Mouse (Mus musculus): ENCODE results near the gene Lce1a1.

Gene Lce1a1

DNA sequence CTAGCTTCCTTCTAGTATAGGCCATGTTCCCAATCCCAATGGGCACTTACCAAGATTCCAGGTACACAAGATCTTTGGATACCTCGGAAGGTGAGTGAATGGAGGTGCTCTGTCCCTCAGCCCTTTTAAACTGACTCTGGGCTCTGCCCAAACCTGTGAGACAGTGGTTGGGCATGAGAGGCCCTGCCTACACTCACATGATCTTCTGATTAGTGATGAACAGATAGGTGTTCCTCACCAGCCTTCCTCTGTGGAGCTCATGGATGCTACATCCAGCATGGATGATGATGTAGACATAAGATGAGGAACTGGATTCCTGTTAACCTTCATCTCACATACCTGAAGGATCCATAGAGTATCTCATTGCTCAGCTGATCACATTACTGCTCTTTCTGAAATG lies at the start of gene Lce1a1:
Gene Lce1a1, minus strand, starts transcription at position 101 of the 400 bp plus-strand sequence.
- no peak for DNase-seq (ENCODE audit: low spot score in 2 of 2)

DNA sequence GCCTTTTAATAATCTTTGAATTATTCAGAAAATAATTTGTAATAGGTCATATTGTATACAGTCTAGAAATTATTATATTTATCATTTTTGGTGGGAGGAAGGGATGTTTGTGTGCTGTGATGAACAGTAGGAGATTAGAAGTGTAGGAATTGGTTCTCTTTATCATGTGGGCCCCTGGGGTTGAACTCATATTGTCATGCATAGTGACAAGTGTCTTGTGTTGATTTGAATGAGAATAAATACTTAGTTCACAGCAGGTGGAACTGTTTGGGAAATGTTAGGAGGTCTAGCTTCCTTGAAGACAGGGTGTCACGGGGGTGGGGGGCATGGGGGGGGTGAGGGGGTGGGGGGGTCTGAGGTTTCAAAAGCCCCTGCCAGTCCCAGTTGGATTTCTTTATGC lies 46.5 kb upstream of the Lce1a1 start:
- no peak for DNase-seq (ENCODE audit: low spot score in 2 of 2)

DNA sequence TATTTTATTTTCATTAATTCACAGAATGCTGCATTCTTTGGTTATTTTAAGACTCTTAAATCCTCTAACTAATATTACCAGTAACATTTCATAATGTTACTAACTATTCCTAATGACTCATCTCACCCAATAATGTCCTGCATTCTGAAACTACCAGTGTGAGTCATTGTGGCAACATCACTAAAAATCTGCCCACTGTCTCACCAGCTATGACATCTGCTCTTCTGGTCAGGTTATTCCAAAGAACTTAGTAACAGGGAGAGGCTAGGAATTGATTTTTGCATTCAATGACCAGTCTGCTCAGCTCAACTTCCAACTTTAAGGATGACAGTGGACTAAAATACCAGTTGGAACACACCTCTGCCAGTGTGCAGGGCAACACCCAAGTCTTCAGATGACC lies 43.6 kb upstream of the Lce1a1 start:
- DNase-seq (ENCODE audit: low spot score in 2 of 2), result no peak

DNA sequence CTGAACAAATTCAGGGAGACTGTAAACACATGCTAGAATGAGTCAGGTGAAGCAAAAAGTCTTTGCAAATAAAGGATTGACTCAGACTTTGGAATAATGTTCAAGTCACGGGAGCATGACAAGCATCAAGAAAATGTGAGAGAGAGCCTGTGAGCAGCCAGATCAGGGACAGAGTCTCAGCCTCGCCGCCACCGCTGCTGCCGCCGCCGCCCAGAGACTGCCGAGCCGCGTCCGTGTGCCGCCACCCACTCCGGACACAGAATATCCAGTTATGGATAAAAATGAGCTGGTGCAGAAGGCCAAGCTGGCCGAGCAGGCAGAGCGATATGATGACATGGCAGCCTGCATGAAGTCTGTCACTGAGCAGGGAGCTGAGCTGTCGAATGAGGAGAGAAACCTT lies 41.0 kb upstream of the Lce1a1 start:
- peak in 1 of 2 experiments; percentile 4 for DNase-seq (ENCODE audit: low spot score in 2 of 2)

DNA sequence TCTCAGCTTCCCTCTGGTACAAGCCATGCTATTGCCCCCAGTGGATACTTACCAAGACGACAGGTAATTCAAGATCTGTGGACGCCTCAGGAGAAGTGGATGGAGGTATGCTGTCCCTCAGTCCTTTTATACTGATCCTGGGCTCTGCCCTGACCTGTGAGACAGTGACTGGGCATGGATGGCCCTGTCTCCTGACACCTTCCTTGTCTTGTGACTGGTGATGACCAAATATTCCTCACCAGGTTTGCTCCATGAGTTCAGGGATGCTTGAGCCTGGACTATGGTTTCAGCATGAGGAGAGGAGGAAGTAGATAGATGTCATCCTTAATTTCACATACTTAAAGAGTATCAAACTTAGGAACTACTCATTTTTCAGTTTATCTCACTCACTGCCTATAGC lies 39.0 kb upstream of the Lce1a1 start, which contains the start of gene Lce1d:
Gene Lce1d, minus strand, starts transcription at position 101 of the 400 bp plus-strand sequence.
- DNase-seq (ENCODE audit: low spot score in 2 of 2), result no peak

DNA sequence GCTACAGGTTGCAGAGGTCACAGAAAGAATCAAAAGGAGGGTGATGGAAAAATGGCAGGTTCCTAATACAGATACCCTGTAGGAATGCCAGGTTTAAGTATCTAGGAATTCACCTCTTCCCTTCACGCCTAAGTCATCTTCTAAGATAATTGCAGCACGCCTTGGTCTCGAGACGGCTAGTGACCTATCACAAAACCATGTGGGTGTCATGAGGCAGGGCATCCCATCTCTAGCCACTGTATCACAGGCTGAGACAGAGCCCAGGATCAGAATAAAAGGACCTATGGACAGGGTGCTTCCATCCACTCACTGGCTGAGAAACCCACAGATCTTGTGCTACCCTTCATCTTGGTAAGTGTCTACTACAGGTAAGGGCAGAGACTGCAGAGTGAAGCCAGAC lies 30.8 kb upstream of the Lce1a1 start, which contains the start of gene Lce1c:
Gene Lce1c, plus strand, starts transcription at position 301 of the 400 bp plus-strand sequence.
- DNase-seq (ENCODE audit: low spot score in 2 of 2), result no peak

DNA sequence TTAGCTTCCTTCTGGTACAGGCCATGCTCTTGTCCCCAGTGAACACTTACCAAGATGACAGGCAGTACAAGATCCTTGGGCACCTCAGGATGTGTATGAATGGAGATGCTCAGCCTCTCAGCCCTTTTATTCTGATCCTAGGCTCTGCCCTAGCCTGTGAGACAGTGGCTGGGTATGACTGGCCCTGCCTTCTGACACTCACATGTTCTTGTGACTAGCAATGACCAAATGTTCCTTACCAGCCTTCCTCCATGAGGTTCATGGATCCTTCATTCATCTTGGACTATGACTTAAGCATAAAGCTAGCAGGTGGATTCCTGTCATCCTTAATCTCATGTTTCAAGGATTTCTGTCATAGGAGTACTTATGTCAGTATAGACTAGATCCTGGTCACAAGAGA lies 22.1 kb upstream of the Lce1a1 start, which contains the start of gene Lce1a2:
Gene Lce1a2, minus strand, starts transcription at position 101 of the 400 bp plus-strand sequence.
- DNase-seq (ENCODE audit: low spot score in 2 of 2), result no peak

DNA sequence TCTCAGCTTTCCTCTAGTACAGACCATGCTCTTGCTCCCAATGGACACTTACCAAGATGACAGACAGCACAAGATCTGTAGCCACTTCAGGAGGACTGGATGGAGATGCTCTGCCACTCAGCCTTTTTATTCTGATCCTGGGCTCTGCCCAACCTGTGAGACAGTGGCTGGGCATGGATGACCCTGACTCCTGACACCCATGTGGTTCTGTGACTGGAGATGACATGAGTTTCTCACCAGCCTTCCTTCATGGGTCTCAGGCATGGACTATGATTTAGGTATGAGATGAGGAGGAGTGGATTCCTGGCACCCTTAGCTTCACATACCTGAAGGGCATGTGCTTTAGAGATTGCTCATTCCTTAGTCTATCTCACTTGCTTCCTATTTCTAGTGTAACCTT lies 8.7 kb upstream of the Lce1a1 start, which contains the start of gene Lce1b:
Gene Lce1b, minus strand, starts transcription at position 101 of the 400 bp plus-strand sequence.
- no peak for DNase-seq (ENCODE audit: low spot score in 2 of 2)

DNA sequence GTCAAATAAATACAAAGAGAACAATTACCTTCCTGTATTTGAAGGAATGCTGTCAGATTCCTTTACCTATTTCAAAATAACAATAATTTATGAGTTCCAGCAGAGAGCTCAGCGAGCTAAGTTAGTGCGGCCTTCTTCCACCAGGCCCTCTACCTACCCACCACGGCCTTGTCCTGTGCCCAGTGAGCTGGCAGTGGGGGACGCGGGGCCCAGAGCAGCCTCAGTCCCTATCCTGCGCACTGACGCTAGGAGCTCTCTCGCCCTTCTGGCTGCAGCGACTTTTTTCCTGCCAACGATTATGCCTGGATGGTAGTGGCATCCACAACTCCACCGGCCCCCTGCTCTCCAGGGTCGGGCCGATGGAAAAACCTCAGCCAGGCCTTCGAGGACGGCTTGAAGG lies 8.3 kb downstream of the Lce1a1 start:
- DNase-seq (ENCODE audit: low spot score in 2 of 2), result no peak

DNA sequence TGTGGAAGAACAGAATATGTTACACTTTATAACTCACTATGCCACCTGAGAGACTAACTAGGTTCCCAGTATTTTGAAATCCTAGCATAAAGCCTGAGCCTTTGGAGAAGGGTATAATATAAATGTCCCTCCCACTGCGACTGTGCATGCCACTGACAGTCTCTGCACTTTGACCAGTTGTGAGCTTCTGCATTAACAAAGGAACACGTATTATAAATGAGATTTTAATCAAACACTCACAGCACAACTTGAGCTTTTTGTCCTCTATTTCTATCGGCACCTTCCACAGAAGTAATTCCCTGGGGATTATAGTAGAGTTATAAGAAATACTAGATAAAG lies 9.5 kb downstream of the Lce1a1 start:
- no peak for DNase-seq (ENCODE audit: low spot score in 2 of 2)

DNA sequence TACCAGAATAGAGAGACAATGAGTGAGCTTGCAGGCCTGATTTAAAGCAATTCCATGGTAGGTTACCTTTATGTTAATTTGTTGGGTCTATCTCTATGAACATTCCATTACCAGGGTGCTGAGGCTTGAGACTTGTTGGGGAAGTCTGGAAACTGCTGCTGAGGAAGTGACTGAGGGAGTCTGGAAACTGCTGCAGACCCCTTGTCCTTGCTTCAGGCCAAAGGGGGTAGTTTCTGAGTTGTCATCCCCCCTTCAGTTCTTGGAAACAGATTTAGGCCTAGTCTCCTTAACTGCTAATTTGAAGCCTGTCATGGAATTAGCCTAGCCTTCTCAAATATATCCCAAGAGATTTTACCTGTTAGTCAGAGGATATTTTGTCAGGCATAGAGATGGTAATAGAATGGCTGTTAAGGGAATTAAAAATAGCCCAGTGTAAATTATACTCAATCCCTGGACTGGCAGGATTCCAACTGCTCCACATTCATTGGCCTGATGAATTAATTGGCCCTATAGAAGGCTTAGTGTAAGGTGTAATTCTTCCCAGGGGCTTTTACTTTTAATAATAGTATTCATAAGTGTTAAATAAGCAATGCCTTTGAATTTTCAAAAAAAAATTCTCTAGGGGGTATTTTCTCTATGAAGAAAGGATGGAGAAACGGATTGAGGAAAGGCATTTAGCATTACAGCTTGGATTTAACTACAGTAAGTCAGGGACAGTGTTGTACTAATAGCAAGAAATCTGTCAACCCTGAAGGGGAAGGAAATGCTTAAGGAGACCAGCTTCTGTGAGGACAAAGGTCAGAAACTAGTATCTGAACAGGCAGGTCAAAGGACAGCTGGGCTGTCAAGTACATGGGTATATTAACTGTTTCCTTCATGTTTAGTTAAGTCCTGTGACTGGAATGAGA lies 10.1 kb downstream of the Lce1a1 start:
- DNase-seq (ENCODE audit: low spot score in 2 of 2), result no peak

DNA sequence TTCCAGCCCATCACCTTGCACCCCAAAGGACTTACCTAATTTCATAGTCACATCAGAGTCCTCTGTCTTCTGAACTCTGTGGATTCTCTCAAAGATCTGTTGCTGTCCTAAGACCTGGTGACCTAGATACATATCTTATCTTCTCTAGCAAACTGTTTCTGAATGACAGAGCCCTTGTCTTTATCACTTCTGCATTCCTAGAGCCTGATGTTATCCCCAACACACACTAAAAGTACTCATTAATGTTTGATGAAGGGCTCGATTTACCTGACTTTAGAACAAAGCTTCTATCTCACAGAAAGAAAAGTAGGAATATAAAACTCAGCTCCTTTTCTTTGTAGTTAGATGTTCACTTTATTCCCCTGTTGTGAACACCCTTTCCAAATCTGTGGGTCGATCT lies 26.5 kb downstream of the Lce1a1 start, which contains the start of gene Lce6a:
Gene Lce6a, minus strand, starts transcription at position 101 of the 400 bp plus-strand sequence.
- DNase-seq (ENCODE audit: low spot score in 2 of 2), result no peak

DNA sequence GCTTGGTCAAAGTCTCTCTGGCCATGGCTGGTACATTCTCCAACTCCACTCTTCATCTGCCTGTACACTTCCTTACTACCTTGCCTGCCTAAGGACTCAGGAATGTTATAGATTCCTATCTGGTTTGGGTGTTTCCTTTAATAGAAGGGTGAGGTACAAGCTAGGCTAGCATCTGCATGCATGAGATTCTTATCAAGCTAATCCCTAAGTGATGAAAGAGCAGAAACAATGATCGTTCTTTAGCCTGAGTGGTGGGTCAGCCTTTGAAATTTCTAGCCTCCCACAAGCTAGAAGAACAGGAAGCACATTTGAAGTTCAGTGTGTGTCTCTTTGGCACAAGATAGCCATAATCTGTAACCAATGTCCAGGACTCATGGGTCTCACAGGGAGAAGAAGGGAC lies 38.3 kb downstream of the Lce1a1 start:
- DNase-seq (ENCODE audit: low spot score in 2 of 2), result no peak

DNA sequence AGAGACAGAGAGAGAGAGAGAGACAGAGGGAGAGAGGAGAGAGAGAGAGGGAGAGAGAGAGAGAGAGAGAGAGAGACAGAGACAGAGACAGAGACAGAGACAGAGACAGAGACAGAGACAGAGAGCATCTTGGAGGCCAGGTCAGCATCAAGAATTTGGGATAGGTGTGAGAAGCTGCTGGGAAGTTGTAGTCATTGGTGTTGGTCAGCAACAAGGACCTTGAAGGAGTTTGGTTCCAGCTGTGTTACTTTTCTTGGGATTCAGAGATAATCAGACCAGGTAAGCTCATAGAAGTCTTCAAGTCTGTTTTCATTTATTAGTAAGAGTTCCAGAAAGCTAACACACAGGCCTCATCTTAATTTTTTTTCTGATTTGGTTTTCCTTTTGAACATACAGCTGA lies 40.7 kb downstream of the Lce1a1 start, which contains the start of gene 2210017I01Rik:
Gene 2210017I01Rik, minus strand, starts transcription at position 101 of the 400 bp plus-strand sequence.
- DNase-seq (ENCODE audit: low spot score in 2 of 2), result no peak

DNA sequence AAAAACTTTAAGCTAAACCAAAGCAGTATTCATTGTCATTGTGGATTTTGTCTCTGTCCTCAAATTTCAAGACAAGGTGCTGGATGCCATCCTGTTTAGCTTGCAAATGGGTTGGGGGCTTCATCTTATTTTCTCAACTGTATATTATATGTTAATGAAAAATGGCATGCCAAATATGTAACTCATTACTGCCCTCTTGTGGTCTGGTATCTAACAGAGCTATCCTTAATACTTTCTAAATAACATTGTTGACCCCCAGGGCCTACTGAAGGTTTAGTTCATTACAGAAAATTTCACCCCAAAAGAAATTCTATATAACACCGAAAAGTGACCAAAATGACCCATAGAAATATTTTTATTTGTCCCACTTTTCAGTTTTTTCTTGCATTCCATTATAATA lies 45.9 kb downstream of the Lce1a1 start:
- no peak for DNase-seq (ENCODE audit: low spot score in 2 of 2)

DNA sequence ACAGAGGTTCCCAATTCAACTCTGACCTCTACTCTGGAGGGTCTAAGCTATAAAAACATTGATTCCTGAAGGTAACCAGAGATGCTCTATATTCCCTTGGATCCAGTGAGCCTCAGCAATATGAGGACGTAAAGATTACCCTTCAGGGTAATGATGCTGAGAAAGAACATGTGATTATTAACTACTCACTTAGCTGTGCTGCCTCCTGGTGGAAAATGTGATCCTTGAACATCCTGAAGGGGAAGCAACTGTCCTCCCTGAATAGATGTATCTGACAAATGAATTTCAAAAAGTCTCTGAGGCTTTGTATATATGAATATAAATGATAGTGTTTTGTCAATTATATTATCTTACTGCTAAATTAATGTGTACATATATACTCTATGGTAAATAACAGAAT lies 47.7 kb downstream of the Lce1a1 start:
- DNase-seq (ENCODE audit: low spot score in 2 of 2), result no peak

DNA sequence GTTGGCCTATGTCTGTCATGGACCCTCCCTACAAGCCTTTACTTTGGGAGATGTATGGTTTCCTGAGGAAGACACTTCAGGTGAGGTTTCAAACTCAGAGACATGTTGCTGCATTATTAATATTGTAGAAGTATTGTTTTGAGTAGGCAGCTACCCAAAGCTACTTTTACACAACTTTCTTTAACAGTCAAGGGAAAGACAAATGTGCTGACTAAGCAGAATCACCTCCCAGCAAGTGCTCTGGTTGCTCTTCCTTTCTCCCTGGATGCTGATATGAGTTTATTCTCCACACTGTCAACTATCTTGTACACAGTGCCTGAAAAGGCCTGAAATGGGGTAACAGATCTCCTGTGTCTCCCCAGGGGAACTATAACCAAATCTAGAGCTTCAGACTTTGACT lies 48.1 kb downstream of the Lce1a1 start:
- no peak for DNase-seq (ENCODE audit: low spot score in 2 of 2)

DNA sequence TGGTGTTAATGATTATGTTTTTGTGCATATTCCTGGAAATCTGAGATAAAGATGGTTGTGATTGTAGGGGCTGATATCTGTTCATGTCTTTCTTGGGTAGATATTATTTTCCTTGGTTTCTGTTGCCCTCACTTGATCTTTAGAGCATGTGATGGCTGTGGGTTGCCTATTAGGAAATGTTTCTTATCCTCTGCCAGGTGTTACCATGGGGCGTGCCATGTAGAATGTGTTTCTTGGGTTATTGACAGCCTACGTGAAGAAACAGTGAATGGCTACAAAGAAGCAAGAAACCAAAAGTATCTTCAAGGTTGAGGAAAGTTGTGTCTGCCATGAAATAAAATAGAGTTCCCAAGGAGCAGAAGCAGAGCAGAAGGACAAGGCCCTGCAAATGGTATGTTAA lies 49.7 kb downstream of the Lce1a1 start:
- no peak for DNase-seq (ENCODE audit: low spot score in 2 of 2)
